Mouse (Mus musculus): ENCODE measurements around the gene Reps1.
A peak's percentile ranks its signal among the peaks of the same experiment; 100 is the strongest.

The Reps1 gene

GRCm38 (mm10) chr10:18064606-18065228, 9.1 kb downstream of the Reps1 start:
- no peak for DNase-seq (ENCODE audit: low read depth, low spot score)

GRCm38 (mm10) chr10:18066031-18066439, 10.4 kb downstream of the Reps1 start:
- DNase-seq (ENCODE audit: low read depth, low spot score), result no peak

- no peak for DNase-seq (ENCODE audit: low read depth, low spot score)
Measured at GRCm38 (mm10) chr10:18067761-18068446, 12.2 kb downstream of the Reps1 start.

- no peak for DNase-seq (ENCODE audit: low read depth, low spot score)
Measured at GRCm38 (mm10) chr10:18068880-18069279, 13.2 kb downstream of the Reps1 start.

- DNase-seq (ENCODE audit: low read depth, low spot score), result no peak
Measured at GRCm38 (mm10) chr10:18069576-18069975, 13.9 kb downstream of the Reps1 start.

GRCm38 (mm10) chr10:18070144-18070543, 14.5 kb downstream of the Reps1 start:
- DNase-seq (ENCODE audit: low read depth, low spot score), result no peak

GRCm38 (mm10) chr10:18070616-18071015, 15.0 kb downstream of the Reps1 start:
- no peak for DNase-seq (ENCODE audit: low read depth, low spot score)

- no peak for DNase-seq (ENCODE audit: low read depth, low spot score)
Measured at GRCm38 (mm10) chr10:18072871-18073270, 17.2 kb downstream of the Reps1 start.

GRCm38 (mm10) chr10:18074383-18075075, 18.9 kb downstream of the Reps1 start:
- DNase-seq (ENCODE audit: low read depth, low spot score), result no peak

GRCm38 (mm10) chr10:18075845-18076244, 20.2 kb downstream of the Reps1 start:
- no peak for DNase-seq (ENCODE audit: low read depth, low spot score)

GRCm38 (mm10) chr10:18081536-18081935, 25.9 kb downstream of the Reps1 start:
- DNase-seq (ENCODE audit: low read depth, low spot score), result no peak

GRCm38 (mm10) chr10:18082772-18083171, 27.1 kb downstream of the Reps1 start:
- DNase-seq (ENCODE audit: low read depth, low spot score), result no peak

- DNase-seq (ENCODE audit: low read depth, low spot score), result peak; percentile 79
Measured at GRCm38 (mm10) chr10:18090691-18091090, 35.0 kb downstream of the Reps1 start.

GRCm38 (mm10) chr10:18102166-18102565, 46.5 kb downstream of the Reps1 start:
- no peak for DNase-seq (ENCODE audit: low read depth, low spot score)

GRCm38 (mm10) chr10:18107471-18107870, 51.8 kb downstream of the Reps1 start:
- DNase-seq (ENCODE audit: low read depth, low spot score), result peak; percentile 45

GRCm38 (mm10) chr10:18110940-18111339, 55.3 kb downstream of the Reps1 start:
- DNase-seq (ENCODE audit: low read depth, low spot score), result no peak

- peak; percentile 17 for DNase-seq (ENCODE audit: low read depth, low spot score)
Measured at GRCm38 (mm10) chr10:18113473-18114093, 57.9 kb downstream of the Reps1 start.

- DNase-seq (ENCODE audit: low read depth, low spot score), result no peak
Measured at GRCm38 (mm10) chr10:18118336-18118735, 62.7 kb downstream of the Reps1 start.

GRCm38 (mm10) chr10:18130276-18130675, 74.6 kb downstream of the Reps1 start:
- no peak for DNase-seq (ENCODE audit: low read depth, low spot score)

- no peak for DNase-seq (ENCODE audit: low read depth, low spot score)
Measured at GRCm38 (mm10) chr10:18131666-18132650, 76.3 kb downstream of the Reps1 start.

Data from R1 (cell line).